Mouse (Mus musculus) heart, embryonic 16.5 days (tissue): Measurements from ENCODE around the gene Il6st. TPM values are rescaled to one million over a fixed set of nuclear protein-coding genes. Genes with fewer than 3 reads are reported as not detected.
A peak's percentile ranks its signal among the peaks of the same experiment; 100 is the strongest.
"Not testable (repeated sequence)": the region's sequence is repeated elsewhere in the genome, so short reads cannot be mapped to it uniquely, and the experiment has no call there.

Source experiments
- ATAC-seq: fragments of 200-750 bp; cut with Nextera tagmentation; replicated peaks from 2 replicates; pipeline ENCODE4 v1.8.0; 2017; ENCODE audit warnings: moderate number of reproducible peaks; ENCODE audit not compliant: insufficient read depth, low FRiP score; ENCODE audit errors: extremely low read depth
- H3K27ac ChIP-seq: fragments of 300-500 bp; sonication (generic); 2 replicates; pipeline ENCODE4 v1.5.1; 2014; ENCODE audit warnings: mild to moderate bottlenecking, low read length, control low read depth, moderate library complexity
- H3K27me3 ChIP-seq: fragments of 300-500 bp; sonication (generic); 2 replicates; pipeline ENCODE4 v1.6.1; 2014; ENCODE audit warnings: low read length, mixed read lengths; ENCODE audit not compliant: control insufficient read depth, insufficient read depth
- H3K36me3 ChIP-seq: fragments of 300-500 bp; sonication (generic); 2 replicates; pipeline ENCODE4 v1.6.1; 2014; ENCODE audit not compliant: control insufficient read depth, insufficient read depth
- H3K4me1 ChIP-seq: fragments of 300-500 bp; sonication (generic); 2 replicates; pipeline ENCODE4 v1.6.1; 2014; ENCODE audit warnings: low read length, mixed read lengths; ENCODE audit not compliant: control insufficient read depth, insufficient read depth
- H3K4me2 ChIP-seq: fragments of 300-500 bp; sonication (generic); 2 replicates; pipeline ENCODE4 v1.6.1; 2014; ENCODE audit warnings: low read depth, mild to moderate bottlenecking, control low read depth, low read length
- H3K4me3 ChIP-seq: fragments of 300-500 bp; sonication (generic); 2 replicates; pipeline ENCODE4 v1.5.1; 2014; ENCODE audit warnings: mild to moderate bottlenecking, control low read depth, low read length
- H3K9ac ChIP-seq: fragments of 300-500 bp; sonication (generic); 2 replicates; pipeline ENCODE4 v1.6.1; 2014; ENCODE audit warnings: low read length, control low read depth
- H3K9me3 ChIP-seq: fragments of 300-500 bp; sonication (generic); replicated peaks from 2 replicates; pipeline ENCODE4 v1.6.1; 2016; ENCODE audit warnings: low read length; ENCODE audit not compliant: control insufficient read depth
- WGBS: fragments of 180-500 bp; shearing (Covaris S2); extraction: QIAGEN DNeasy Blood & Tissue Kit; methylation state at CpG from one replicate; pipeline ENCODE4 v1.1.7; 2014; 5-methylcytosine and 5-hydroxymethylcytosine counted together
- polyA plus RNA-seq: library from polyadenylated mRNA; unstranded; fragments of >200 nt; fragmentation: Nextera tagmentation; extraction: Ambion mirVana; gene quantifications from 2 replicates; pipeline ENCODE4 v1.2.1, GENCODE M21; 2015

Il6st gene
- polyA plus RNA-seq, 1 experiment from 2014 or later = 45.1 TPM

- H3K27ac ChIP-seq = peak overlapping the region; percentile 93
- 0 out of 2 replicates have a peak overlapping the region, but pooled peaks have one; percentile 7 for H3K4me3 ChIP-seq
- H3K9ac ChIP-seq = peak overlapping the region; percentile 52
- H3K9me3 ChIP-seq = no peaks in the 10 kb centered on the region
- ATAC-seq = peak; percentile 71
- peaks cover 28% of the 10 kb centered on the region for H3K4me1 ChIP-seq
- 15% methylated on average over 8 of the region's 8 CpGs for WGBS
- peak overlapping the region; percentile 47 for H3K4me2 ChIP-seq
- H3K36me3 ChIP-seq = no peaks in the 10 kb centered on the region
- H3K27me3 ChIP-seq = no peaks in the 10 kb centered on the region
Measured at GRCm38 (mm10) chr13:112425181-112425654, 38.7 kb upstream of the Il6st start.

GRCm38 (mm10) chr13:112426265-112427135 is 37.4 kb upstream of the Il6st start:
- H3K9ac ChIP-seq = peak overlapping the region; percentile 53; the same call in 1 of the 2 replicates
- ATAC-seq = no peak
- no peaks in the 10 kb centered on the region for H3K9me3 ChIP-seq
- peaks cover 28% of the 10 kb centered on the region for H3K4me1 ChIP-seq
- H3K4me2 ChIP-seq = peak overlapping the region; percentile 8
- H3K27me3 ChIP-seq = no peaks in the 10 kb centered on the region
- H3K4me3 ChIP-seq = no peak overlapping the region
- no peaks in the 10 kb centered on the region for H3K36me3 ChIP-seq
- peak overlapping the region; percentile 93 for H3K27ac ChIP-seq
- 33% methylated on average over 13 of the region's 13 CpGs for WGBS

GRCm38 (mm10) chr13:112427136-112427470 is 36.8 kb upstream of the Il6st start:
- Histone ChIP-seq H3K27ac (peak overlapping the region; percentile 93), H3K4me1 (peaks cover 28% of the 10 kb centered on the region)
- not testable (repeated sequence) for ATAC-seq, H3K36me3 ChIP-seq, H3K4me3 ChIP-seq, H3K27me3 ChIP-seq, H3K9ac ChIP-seq, H3K9me3 ChIP-seq, H3K4me2 ChIP-seq
- WGBS = 83% methylated on average over 4 of the region's 4 CpGs

- Histone ChIP-seq H3K27ac (no peak overlapping the region), H3K4me1 (peaks cover 28% of the 10 kb centered on the region), H3K9me3 (no peaks in the 10 kb centered on the region), H3K27me3 (no peaks in the 10 kb centered on the region), H3K4me3 (no peak overlapping the region), H3K36me3 (no peaks in the 10 kb centered on the region), H3K4me2 (no peak overlapping the region), H3K9ac (no peak overlapping the region)
- 79% methylated on average over 15 of the region's 15 CpGs for WGBS
- no peak for ATAC-seq
Measured at GRCm38 (mm10) chr13:112427521-112427920, 36.3 kb upstream of the Il6st start.

- no peak overlapping the region for H3K27ac ChIP-seq
- H3K9ac ChIP-seq = no peak overlapping the region
- no peaks in the 10 kb centered on the region for H3K9me3 ChIP-seq
- ATAC-seq = no peak
- no peaks in the 10 kb centered on the region for H3K36me3 ChIP-seq
- H3K4me3 ChIP-seq = no peak overlapping the region
- no peak overlapping the region for H3K4me2 ChIP-seq
- H3K27me3 ChIP-seq = no peaks in the 10 kb centered on the region
- WGBS = 51% methylated on average over 5 of the region's 5 CpGs
- H3K4me1 ChIP-seq = peaks cover 8% of the 10 kb centered on the region
Measured at GRCm38 (mm10) chr13:112433271-112433670, 30.6 kb upstream of the Il6st start.

- H3K4me1 ChIP-seq = peaks cover 21% of the 10 kb centered on the region
- H3K4me2 ChIP-seq = no peak overlapping the region
- H3K27ac ChIP-seq = no peak overlapping the region
- no peaks in the 10 kb centered on the region for H3K27me3 ChIP-seq
- no peaks in the 10 kb centered on the region for H3K36me3 ChIP-seq
- H3K4me3 ChIP-seq = no peak overlapping the region
- no peaks in the 10 kb centered on the region for H3K9me3 ChIP-seq
- 33% methylated on average over 8 of the region's 8 CpGs for WGBS
- H3K9ac ChIP-seq = no peak overlapping the region
- ATAC-seq = no peak
Measured at GRCm38 (mm10) chr13:112435241-112436075, 28.4 kb upstream of the Il6st start.

GRCm38 (mm10) chr13:112436288-112436687 is 27.6 kb upstream of the Il6st start:
- Histone ChIP-seq H3K36me3 (no peaks in the 10 kb centered on the region), H3K4me2 (no peak overlapping the region), H3K9me3 (no peaks in the 10 kb centered on the region), H3K27ac (no peak overlapping the region), H3K4me1 (peaks cover 21% of the 10 kb centered on the region), H3K4me3 (no peak overlapping the region), H3K9ac (no peak overlapping the region), H3K27me3 (no peaks in the 10 kb centered on the region)
- 82% methylated on average over 7 of the region's 7 CpGs for WGBS
- ATAC-seq = no peak

- Histone ChIP-seq H3K9me3 (no peaks in the 10 kb centered on the region), H3K9ac (no peak overlapping the region), H3K36me3 (no peaks in the 10 kb centered on the region), H3K4me3 (no peak overlapping the region), H3K4me1 (peaks cover 21% of the 10 kb centered on the region), H3K27me3 (no peaks in the 10 kb centered on the region), H3K27ac (no peak overlapping the region), H3K4me2 (no peak overlapping the region)
- WGBS = 81% methylated on average over 21 of the region's 21 CpGs
- no peak for ATAC-seq
Measured at GRCm38 (mm10) chr13:112438001-112438868, 25.6 kb upstream of the Il6st start.
